Mouse (Mus musculus) ES-Bruce4 (cell line): Measurements from ENCODE around the gene Acan. TPM values are rescaled to one million over a fixed set of nuclear protein-coding genes. Genes with fewer than 3 reads are reported as not detected.
A peak's percentile ranks its signal among the peaks of the same experiment; 100 is the strongest.

Experiments
- H3K27ac ChIP-seq: 2 replicates; pipeline ENCODE4 v1.5.1; 2012; ENCODE audit warnings: low read length, inconsistent platforms; ENCODE audit not compliant: insufficient read depth
- H3K27me3 ChIP-seq: 2 replicates; pipeline ENCODE4 v1.6.1; 2012; ENCODE audit warnings: mild to moderate bottlenecking, low read length, inconsistent platforms; ENCODE audit not compliant: control insufficient read depth, poor library complexity, insufficient read depth, severe bottlenecking
- H3K36me3 ChIP-seq: 2 replicates; pipeline ENCODE4 v1.6.1; 2012; ENCODE audit warnings: inconsistent platforms, mild to moderate bottlenecking, low read length, moderate library complexity; ENCODE audit not compliant: control insufficient read depth, poor library complexity, insufficient read depth, severe bottlenecking
- H3K4me1 ChIP-seq: one replicate; pipeline ENCODE4 v1.8.1; 2011; ENCODE audit warnings: low read length; ENCODE audit not compliant: control insufficient read depth, insufficient read depth
- H3K4me3 ChIP-seq: 2 replicates; pipeline ENCODE4 v1.5.1; 2011; ENCODE audit warnings: low read depth, mild to moderate bottlenecking, low read length
- H3K9ac ChIP-seq: 2 replicates; pipeline ENCODE4 v1.6.1; 2012; ENCODE audit warnings: low read depth, mild to moderate bottlenecking, inconsistent platforms; ENCODE audit not compliant: poor library complexity, severe bottlenecking
- H3K9me3 ChIP-seq: replicated peaks from 2 replicates; pipeline ENCODE4 v1.6.1; 2012; ENCODE audit warnings: mild to moderate bottlenecking, low read length, inconsistent platforms; ENCODE audit not compliant: control insufficient read depth, poor library complexity, insufficient read depth, severe bottlenecking
- CTCF ChIP-seq: IDR thresholded peaks from one replicate; pipeline ENCODE4 v1.8.1; 2011; ENCODE audit warnings: low read depth, low read length
- EP300 ChIP-seq: IDR thresholded peaks from 2 replicates; pipeline ENCODE4 v1.6.1; 2011; ENCODE audit warnings: low read depth, low read length; ENCODE audit not compliant: insufficient read depth
- POLR2A ChIP-seq: IDR thresholded peaks from one replicate; pipeline ENCODE4 v1.8.1; 2011; ENCODE audit warnings: low read length; ENCODE audit not compliant: insufficient read depth
- polyA plus RNA-seq: library from polyadenylated mRNA; stranded (reverse); fragments of >200 nt; gene quantifications from 2 replicates; pipeline ENCODE4 v1.2.4, GENCODE M21; 2011; ENCODE audit warnings: low read depth; ENCODE audit not compliant: missing spikeins, insufficient read depth, insufficient read length

Acan gene
- polyA plus RNA-seq, 1 experiment = 2.0 TPM

DNA sequence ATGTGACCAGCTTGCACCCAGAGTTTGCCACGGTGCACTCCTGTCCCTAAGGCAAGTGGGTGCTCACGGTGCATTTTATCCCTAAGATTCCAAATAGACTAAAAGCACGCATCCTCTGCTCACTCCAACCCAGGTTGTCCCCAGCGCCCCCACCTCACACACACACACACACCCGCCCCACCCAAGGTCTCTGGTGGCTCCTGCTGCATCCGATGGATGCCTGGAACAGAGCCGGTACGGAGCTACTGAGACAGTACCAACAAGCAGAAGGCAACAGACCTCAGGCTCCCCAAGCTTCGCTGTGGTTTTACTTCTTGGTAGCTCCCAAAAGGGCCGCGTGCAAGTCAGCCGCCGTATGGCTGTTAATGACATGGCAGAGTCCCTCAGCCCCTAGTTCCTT lies 77.1 kb downstream of the Acan start:
- H3K4me1 ChIP-seq = no peaks in the 10 kb centered on the region
- H3K4me3 ChIP-seq = no peak overlapping the region; the same call in 1 of the 2 replicates
- H3K27ac ChIP-seq = no peak overlapping the region
- TF ChIP-seq POLR2A (no peak), EP300 (no peak), CTCF (no peak)
- peaks cover 4% of the 10 kb centered on the region; the same call in 1 of the 2 replicates for H3K36me3 ChIP-seq
- H3K27me3 ChIP-seq = no peaks in the 10 kb centered on the region
- no peak overlapping the region for H3K9ac ChIP-seq
- no peaks in the 10 kb centered on the region for H3K9me3 ChIP-seq

DNA sequence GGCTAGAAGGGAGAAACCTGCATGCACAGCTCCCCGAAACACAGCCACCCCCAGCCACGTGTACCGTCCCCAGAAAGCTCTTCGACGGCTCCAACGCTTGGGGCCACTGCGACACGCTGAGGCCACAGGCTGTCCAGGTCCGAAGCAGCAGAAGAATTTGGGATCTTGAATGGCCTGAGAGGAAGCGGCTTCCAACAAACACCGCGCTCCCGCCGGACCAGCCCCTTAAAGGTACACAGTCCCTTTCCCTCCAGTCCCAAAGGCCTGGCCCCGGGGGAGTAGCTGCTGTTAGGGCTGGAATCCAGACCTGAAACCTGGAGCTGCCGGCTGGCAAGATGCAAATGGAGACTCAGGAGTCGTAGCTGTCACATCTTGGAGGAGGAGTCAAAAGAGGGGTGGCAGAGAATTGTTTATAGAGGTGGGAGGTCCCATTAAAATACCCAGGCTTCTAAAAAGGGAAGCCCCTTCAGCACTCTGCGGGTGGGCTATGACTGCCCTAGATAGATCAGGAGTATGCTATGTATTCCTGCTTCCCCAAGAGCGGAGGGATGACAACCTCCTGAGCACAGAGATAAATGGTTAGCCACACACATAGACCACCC lies 77.7 kb downstream of the Acan start, which contains the start of gene Hapln3:
TSS of gene Hapln3 (minus strand) at position 176 of the 602 bp plus-strand sequence.
- H3K4me1 ChIP-seq = no peaks in the 10 kb centered on the region
- no peak for TF ChIP-seq EP300
- TF ChIP-seq CTCF = no peak
- TF ChIP-seq POLR2A = no peak
- H3K9me3 ChIP-seq = no peaks in the 10 kb centered on the region
- no peak within 1 kb of the TSS; the same call in 1 of the 2 replicates for H3K4me3 ChIP-seq
- no peaks in the 10 kb centered on the region for H3K27me3 ChIP-seq
- H3K27ac ChIP-seq = no peak within 1 kb of the TSS
- H3K36me3 ChIP-seq = peaks cover 4% of the 10 kb centered on the region; the same call in 1 of the 2 replicates
- no peak within 1 kb of the TSS for H3K9ac ChIP-seq

DNA sequence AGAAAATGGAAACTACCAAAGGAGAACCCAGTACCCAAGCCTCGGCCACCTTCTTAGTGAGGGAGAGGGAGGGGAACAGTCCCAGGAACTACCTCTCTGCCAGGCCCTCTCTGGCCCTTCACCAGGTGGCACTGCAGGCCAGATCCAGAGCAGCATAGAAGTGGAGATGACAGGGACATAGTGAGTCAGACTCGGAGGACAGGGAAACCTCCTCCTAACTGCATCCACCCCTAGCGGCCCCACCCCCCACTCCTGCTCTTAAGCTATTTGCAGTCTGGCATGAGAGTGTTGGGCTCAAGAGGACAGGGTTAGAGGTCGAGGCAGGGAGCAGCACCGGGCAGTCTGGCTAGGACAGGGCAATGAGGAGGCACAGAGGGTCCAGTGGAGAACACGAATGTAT lies 80.1 kb downstream of the Acan start:
- H3K36me3 ChIP-seq = peaks cover 7% of the 10 kb centered on the region
- peaks cover 3% of the 10 kb centered on the region for H3K4me1 ChIP-seq
- H3K27me3 ChIP-seq = no peaks in the 10 kb centered on the region
- H3K9ac ChIP-seq = no peak overlapping the region
- H3K27ac ChIP-seq = no peak overlapping the region
- no peak overlapping the region for H3K4me3 ChIP-seq
- H3K9me3 ChIP-seq = no peaks in the 10 kb centered on the region
- TF ChIP-seq POLR2A (no peak), CTCF (peak; percentile 18)

DNA sequence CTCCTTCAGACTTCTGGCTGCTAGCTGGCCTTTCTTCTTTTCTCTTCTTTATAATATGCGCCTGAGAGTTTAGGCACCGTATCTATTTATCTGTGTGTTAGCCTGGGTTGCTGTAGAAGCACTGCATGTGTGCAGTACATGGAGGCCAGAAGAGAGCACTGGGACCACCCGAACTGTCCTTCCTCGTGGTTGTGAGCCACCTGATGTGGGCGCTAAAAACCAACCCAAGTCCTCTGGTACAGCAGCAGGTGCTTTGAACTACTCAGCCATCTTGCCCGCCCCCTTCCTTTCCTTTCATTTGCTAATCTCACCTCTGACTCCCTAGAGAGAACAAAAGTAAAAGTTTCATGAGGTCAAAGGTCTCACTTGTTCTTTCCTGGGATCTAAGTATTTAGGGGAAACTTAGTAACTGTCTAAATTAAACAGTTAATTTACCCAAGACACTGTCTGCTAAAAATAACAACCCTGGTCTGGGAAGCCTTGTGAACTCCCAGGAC lies 86.1 kb downstream of the Acan start:
- Histone ChIP-seq H3K4me3 (no peak overlapping the region), H3K27me3 (no peaks in the 10 kb centered on the region), H3K9me3 (no peaks in the 10 kb centered on the region), H3K4me1 (peaks cover 5% of the 10 kb centered on the region), H3K27ac (peak overlapping the region; percentile 60), H3K9ac (no peak overlapping the region), H3K36me3 (peaks cover 19% of the 10 kb centered on the region)
- TF ChIP-seq POLR2A (no peak), CTCF (peak; percentile 53), EP300 (peak; percentile 87)

DNA sequence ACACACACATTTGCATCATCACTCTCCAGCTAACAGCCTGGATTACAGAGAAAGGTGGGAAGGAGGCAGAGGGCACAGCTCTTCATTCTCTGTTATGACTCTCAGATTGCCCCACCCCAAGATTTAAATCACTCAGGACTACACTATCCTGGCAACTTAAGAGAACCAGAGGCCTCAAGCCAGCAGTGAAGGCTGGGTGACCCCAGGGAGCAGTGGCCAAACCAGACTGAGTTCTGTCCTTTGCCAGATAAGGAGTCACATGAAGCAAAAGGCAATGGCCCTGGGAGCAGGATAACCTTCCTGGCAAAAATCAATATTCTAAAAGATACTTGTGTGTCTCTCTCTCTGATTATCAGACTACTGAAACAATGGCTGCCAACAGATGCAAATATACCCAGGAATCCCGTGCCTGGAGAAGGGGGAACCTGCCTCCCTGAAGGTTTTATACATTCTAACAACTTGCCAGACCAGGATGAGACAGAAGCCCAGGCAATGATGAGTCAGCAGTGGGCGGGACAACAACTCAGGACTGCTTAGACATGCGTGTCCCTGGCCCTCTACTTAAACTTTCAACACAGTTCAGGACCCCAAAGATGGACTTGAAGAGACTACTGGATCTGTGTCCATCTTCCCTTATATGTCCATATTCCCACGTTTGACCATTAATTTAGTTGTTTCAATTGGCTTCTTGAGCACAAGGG lies 86.8 kb downstream of the Acan start:
- Histone ChIP-seq H3K4me1 (peaks cover 5% of the 10 kb centered on the region), H3K9me3 (no peaks in the 10 kb centered on the region), H3K9ac (no peak overlapping the region), H3K27ac (peak overlapping the region; percentile 60), H3K4me3 (no peak overlapping the region), H3K27me3 (no peaks in the 10 kb centered on the region), H3K36me3 (peaks cover 24% of the 10 kb centered on the region)
- TF ChIP-seq POLR2A = no peak
- 0 out of 2 replicates have a peak, but pooled peaks have one; percentile 11 for TF ChIP-seq EP300
- TF ChIP-seq CTCF = no peak

DNA sequence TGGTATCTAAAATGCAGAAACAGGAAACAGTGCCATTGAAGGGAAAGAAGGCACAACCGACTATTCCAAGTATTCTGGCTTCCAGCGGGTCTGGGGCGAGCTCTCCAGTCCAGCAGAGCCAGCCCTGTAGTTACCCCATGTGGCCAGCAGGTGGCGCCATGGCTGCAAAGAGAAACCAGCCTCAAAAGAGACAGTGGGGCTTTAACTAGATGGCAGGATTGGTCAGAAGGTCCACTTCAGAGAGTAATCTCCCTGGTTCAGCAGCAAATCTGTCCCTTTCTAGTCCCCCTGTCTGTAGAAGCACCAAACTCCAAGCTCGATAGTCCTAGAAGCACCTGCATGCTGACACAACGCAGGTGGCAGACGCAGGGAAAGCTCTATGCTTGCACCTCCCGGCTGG lies 87.6 kb downstream of the Acan start:
- 0 out of 2 replicates have a peak overlapping the region, but pooled peaks have one; percentile 60 for H3K27ac ChIP-seq
- TF ChIP-seq EP300 (0 out of 2 replicates have a peak, but pooled peaks have one; percentile 17), CTCF (peak; percentile 89), POLR2A (no peak)
- H3K36me3 ChIP-seq = peaks cover 29% of the 10 kb centered on the region
- H3K4me3 ChIP-seq = no peak overlapping the region
- no peaks in the 10 kb centered on the region for H3K27me3 ChIP-seq
- peaks cover 5% of the 10 kb centered on the region for H3K4me1 ChIP-seq
- no peak overlapping the region for H3K9ac ChIP-seq
- H3K9me3 ChIP-seq = no peaks in the 10 kb centered on the region
